Mouse (Mus musculus): ENCODE measurements around the gene N4bp3.

- TF ChIP-seq CTCF (IDR thresholded peaks at IDR 0.05; ENCODE audit: borderline replicate concordance, insufficient read depth, low read depth, low read length) (no peak), POLR2A (IDR thresholded peaks at IDR 0.05; ENCODE audit: borderline replicate concordance, insufficient read depth, low read length) (no peak)
Observed at GRCm38 (mm10) chr11:51614256-51614655, 36.4 kb downstream of the N4bp3 start.

All from cerebellum, adult 2 months (tissue).